Mouse (Mus musculus): ENCODE measurements at regions not wholly inside any gene's neighbourhood (a gene's known extent, or its start where the extent isn't known, plus 50 kb on each side); places are given as distances from the start of the nearest gene placed in this dataset.

GRCm38 (mm10) chr11:64187007-64187406, 107.7 kb upstream of the Cox10 start:
- Histone ChIP-seq H3K27me3 (ENCODE audit: control insufficient read depth, insufficient read depth, low read length) (no peaks in the 10 kb centered on the region), H3K4me1 (ENCODE audit: control insufficient read depth, insufficient read depth, low read length) (peaks cover 2% of the 10 kb centered on the region; the same call in 1 of the 2 replicates), H3K27ac (ENCODE audit: low read depth, low read length) (no peak overlapping the region), H3K36me3 (ENCODE audit: control insufficient read depth, insufficient read depth, low read length) (no peaks in the 10 kb centered on the region), H3K9me3 (ENCODE audit: control insufficient read depth, low read length) (no peaks in the 10 kb centered on the region), H3K4me3 (ENCODE audit: low read depth, low read length) (no peak overlapping the region), H3K9ac (ENCODE audit: low read length) (no peak overlapping the region), H3K4me2 (no peak overlapping the region)
- DNase-seq (ENCODE audit: low spot score, missing footprints) (no peak), ATAC-seq (ENCODE audit: low FRiP score) (no peak)
- WGBS, result 74% methylated on average over 3 of the region's 3 CpGs

- WGBS, result 92% methylated on average over 2 of the region's 2 CpGs
- H3K4me2 ChIP-seq, result no peak overlapping the region
- no peak overlapping the region for H3K9ac ChIP-seq (ENCODE audit: low read length)
- no peak for ATAC-seq (ENCODE audit: low FRiP score)
- peaks cover 2% of the 10 kb centered on the region; the same call in 1 of the 2 replicates for H3K4me1 ChIP-seq (ENCODE audit: control insufficient read depth, insufficient read depth, low read length)
- no peak overlapping the region for H3K4me3 ChIP-seq (ENCODE audit: low read depth, low read length)
- H3K27ac ChIP-seq (ENCODE audit: low read depth, low read length), result no peak overlapping the region
- no peak for DNase-seq (ENCODE audit: low spot score, missing footprints)
- H3K27me3 ChIP-seq (ENCODE audit: control insufficient read depth, insufficient read depth, low read length), result no peaks in the 10 kb centered on the region
- H3K9me3 ChIP-seq (ENCODE audit: control insufficient read depth, low read length), result no peaks in the 10 kb centered on the region
- no peaks in the 10 kb centered on the region for H3K36me3 ChIP-seq (ENCODE audit: control insufficient read depth, insufficient read depth, low read length)
Observed at GRCm38 (mm10) chr11:64186590-64186989, 107.3 kb upstream of the Cox10 start.

- no peaks in the 10 kb centered on the region for H3K36me3 ChIP-seq (ENCODE audit: control insufficient read depth, insufficient read depth, low read length)
Observed at GRCm38 (mm10) chr11:64180036-64180435, 100.8 kb upstream of the Cox10 start.

GRCm38 (mm10) chr11:64173421-64174062, 94.3 kb upstream of the Cox10 start:
- Histone ChIP-seq H3K36me3 (ENCODE audit: control insufficient read depth, insufficient read depth, low read length) (no peaks in the 10 kb centered on the region), H3K4me1 (ENCODE audit: control insufficient read depth, insufficient read depth, low read length) (no peaks in the 10 kb centered on the region), H3K4me2 (no peak overlapping the region), H3K4me3 (ENCODE audit: low read depth, low read length) (no peak overlapping the region), H3K9ac (ENCODE audit: low read length) (no peak overlapping the region), H3K9me3 (ENCODE audit: control insufficient read depth, low read length) (no peaks in the 10 kb centered on the region), H3K27me3 (ENCODE audit: control insufficient read depth, insufficient read depth, low read length) (no peaks in the 10 kb centered on the region), H3K27ac (ENCODE audit: low read depth, low read length) (no peak overlapping the region)
- DNase-seq (ENCODE audit: low spot score, missing footprints) (no peak), ATAC-seq (ENCODE audit: low FRiP score) (no peak)
- WGBS, result 74% methylated on average over 4 of the region's 4 CpGs

More at GRCm38 (mm10) chr11:64180036-64180435, 100.8 kb upstream of the Cox10 start:
- Histone ChIP-seq H3K9me3 (ENCODE audit: control insufficient read depth, low read length) (no peaks in the 10 kb centered on the region), H3K4me1 (ENCODE audit: control insufficient read depth, insufficient read depth, low read length) (peaks cover 2% of the 10 kb centered on the region; the same call in 1 of the 2 replicates), H3K27me3 (ENCODE audit: control insufficient read depth, insufficient read depth, low read length) (no peaks in the 10 kb centered on the region), H3K27ac (ENCODE audit: low read depth, low read length) (no peak overlapping the region), H3K4me3 (ENCODE audit: low read depth, low read length) (no peak overlapping the region), H3K4me2 (no peak overlapping the region), H3K9ac (ENCODE audit: low read length) (no peak overlapping the region)
- peak; percentile 80 for DNase-seq (ENCODE audit: low spot score, missing footprints)
- no peak for ATAC-seq (ENCODE audit: low FRiP score)
- 73% methylated on average over 2 of the region's 2 CpGs for WGBS

- Histone ChIP-seq H3K27me3 (ENCODE audit: control insufficient read depth, insufficient read depth, low read length) (no peaks in the 10 kb centered on the region), H3K36me3 (ENCODE audit: control insufficient read depth, insufficient read depth, low read length) (no peaks in the 10 kb centered on the region), H3K9me3 (ENCODE audit: control insufficient read depth, low read length) (no peaks in the 10 kb centered on the region), H3K27ac (ENCODE audit: low read depth, low read length) (no peak overlapping the region), H3K9ac (ENCODE audit: low read length) (no peak overlapping the region), H3K4me2 (no peak overlapping the region), H3K4me1 (ENCODE audit: control insufficient read depth, insufficient read depth, low read length) (no peaks in the 10 kb centered on the region), H3K4me3 (ENCODE audit: low read depth, low read length) (no peak overlapping the region)
- WGBS, result 60% methylated on average over 5 of the region's 5 CpGs
- peak; percentile 85 for DNase-seq (ENCODE audit: low spot score, missing footprints)
- ATAC-seq (ENCODE audit: low FRiP score), result no peak
Observed at GRCm38 (mm10) chr11:64172926-64173325, 93.7 kb upstream of the Cox10 start.

- DNase-seq (ENCODE audit: low spot score, missing footprints), result no peak
- ATAC-seq (ENCODE audit: low FRiP score), result no peak
- 77% methylated on average over 8 of the region's 8 CpGs for WGBS
Observed at GRCm38 (mm10) chr11:64168626-64169025, 89.4 kb upstream of the Cox10 start.

GRCm38 (mm10) chr11:64164796-64165195, 85.5 kb upstream of the Cox10 start:
- ATAC-seq (ENCODE audit: low FRiP score), result no peak
- WGBS, result 81% methylated on average over 6 of the region's 6 CpGs
- no peaks in the 10 kb centered on the region for H3K36me3 ChIP-seq (ENCODE audit: control insufficient read depth, insufficient read depth, low read length)
- no peak overlapping the region for H3K9ac ChIP-seq (ENCODE audit: low read length)
- DNase-seq (ENCODE audit: low spot score, missing footprints), result no peak
- no peak overlapping the region for H3K27ac ChIP-seq (ENCODE audit: low read depth, low read length)
- H3K4me2 ChIP-seq, result no peak overlapping the region
- no peaks in the 10 kb centered on the region for H3K9me3 ChIP-seq (ENCODE audit: control insufficient read depth, low read length)
- H3K4me3 ChIP-seq (ENCODE audit: low read depth, low read length), result no peak overlapping the region
- no peaks in the 10 kb centered on the region for H3K27me3 ChIP-seq (ENCODE audit: control insufficient read depth, insufficient read depth, low read length)
- no peaks in the 10 kb centered on the region for H3K4me1 ChIP-seq (ENCODE audit: control insufficient read depth, insufficient read depth, low read length)

More at GRCm38 (mm10) chr11:64168626-64169025, 89.4 kb upstream of the Cox10 start:
- Histone ChIP-seq H3K9me3 (ENCODE audit: control insufficient read depth, low read length) (no peaks in the 10 kb centered on the region), H3K4me1 (ENCODE audit: control insufficient read depth, insufficient read depth, low read length) (no peaks in the 10 kb centered on the region), H3K27ac (ENCODE audit: low read depth, low read length) (no peak overlapping the region), H3K9ac (ENCODE audit: low read length) (no peak overlapping the region), H3K36me3 (ENCODE audit: control insufficient read depth, insufficient read depth, low read length) (no peaks in the 10 kb centered on the region), H3K27me3 (ENCODE audit: control insufficient read depth, insufficient read depth, low read length) (no peaks in the 10 kb centered on the region), H3K4me2 (no peak overlapping the region), H3K4me3 (ENCODE audit: low read depth, low read length) (no peak overlapping the region)

GRCm38 (mm10) chr11:64158281-64158680, 79.0 kb upstream of the Cox10 start:
- ATAC-seq (ENCODE audit: low FRiP score) (no peak), DNase-seq (ENCODE audit: low spot score, missing footprints) (no peak)

GRCm38 (mm10) chr11:64156640-64157039, 77.4 kb upstream of the Cox10 start:
- no peaks in the 10 kb centered on the region for H3K27me3 ChIP-seq (ENCODE audit: control insufficient read depth, insufficient read depth, low read length)
- H3K4me3 ChIP-seq (ENCODE audit: low read depth, low read length), result no peak overlapping the region
- H3K4me1 ChIP-seq (ENCODE audit: control insufficient read depth, insufficient read depth, low read length), result no peaks in the 10 kb centered on the region
- no peak overlapping the region for H3K9ac ChIP-seq (ENCODE audit: low read length)
- H3K9me3 ChIP-seq (ENCODE audit: control insufficient read depth, low read length), result no peaks in the 10 kb centered on the region
- no peak overlapping the region for H3K4me2 ChIP-seq
- ATAC-seq (ENCODE audit: low FRiP score) (no peak), DNase-seq (ENCODE audit: low spot score, missing footprints) (no peak)
- no peaks in the 10 kb centered on the region for H3K36me3 ChIP-seq (ENCODE audit: control insufficient read depth, insufficient read depth, low read length)
- H3K27ac ChIP-seq (ENCODE audit: low read depth, low read length), result no peak overlapping the region
- WGBS, result 90% methylated on average over 7 of the region's 7 CpGs

More at GRCm38 (mm10) chr11:64158281-64158680, 79.0 kb upstream of the Cox10 start:
- Histone ChIP-seq H3K36me3 (ENCODE audit: control insufficient read depth, insufficient read depth, low read length) (no peaks in the 10 kb centered on the region), H3K9me3 (ENCODE audit: control insufficient read depth, low read length) (no peaks in the 10 kb centered on the region), H3K27ac (ENCODE audit: low read depth, low read length) (no peak overlapping the region), H3K27me3 (ENCODE audit: control insufficient read depth, insufficient read depth, low read length) (no peaks in the 10 kb centered on the region), H3K9ac (ENCODE audit: low read length) (no peak overlapping the region), H3K4me2 (no peak overlapping the region), H3K4me3 (ENCODE audit: low read depth, low read length) (no peak overlapping the region), H3K4me1 (ENCODE audit: control insufficient read depth, insufficient read depth, low read length) (no peaks in the 10 kb centered on the region)
- WGBS, result 84% methylated on average over 5 of the region's 5 CpGs

All from midbrain, embryonic 11.5 days (tissue).